9 mouse cellular contexts compared by ENCODE assay signal in the genomic region with DNA sequence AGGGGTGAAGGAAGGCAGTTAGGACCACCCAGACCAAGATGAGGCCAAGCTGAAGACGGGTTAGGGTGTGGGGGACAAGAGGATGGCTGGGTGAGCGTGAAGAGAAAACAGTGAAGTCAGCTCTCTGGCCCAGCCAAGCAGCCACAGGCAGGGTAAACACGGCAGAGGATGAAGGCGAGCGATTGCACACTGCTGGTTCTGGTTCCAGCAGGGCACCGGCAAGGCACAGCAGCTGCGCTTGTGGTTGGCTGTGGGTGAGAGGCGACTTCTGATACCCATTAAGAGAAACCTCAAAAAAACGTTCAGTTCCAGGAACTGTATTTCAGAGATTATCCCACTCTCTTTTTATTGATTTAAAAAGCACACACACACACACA. TPM values are rescaled to one million over a fixed set of nuclear protein-coding genes. Genes with fewer than 3 reads are reported as not detected.
DNase-seq lines count a peak whose midpoint lies in the region; ATAC-seq and TF ChIP-seq lines count a peak whose summit lies in the region.
"Had no signal": no experiment of that assay in that cellular context is flagged by ENCODE, and none has a peak within 500 bp of the region (broad histone marks: within the 10 kb centered on the region; RNA-seq: fewer than 3 reads in every experiment).

No protein-coding gene starts in this region.

- H3K4me2 ChIP-seq in midbrain, embryonic 12.5 days (replicated peaks): no peak overlapping the region
- H3K4me2 ChIP-seq in midbrain, embryonic 15.5 days: no peak overlapping the region
- H3K4me2 ChIP-seq in liver, postnatal 0 days (ENCODE audit: low read depth, low read length): peak overlapping the region; percentile 27

- DNase-seq in liver, postnatal 0 days: peak; percentile 72
- DNase-seq in thymus, postnatal 0 days (ENCODE audit: low spot score): peak; percentile 74
- no peak for DNase-seq in kidney, adult 9 months
- no peak for DNase-seq in left cerebral cortex, adult 18-20 months (ENCODE audit: low spot score in 2 of 2)
- DNase-seq in cerebellum, adult 8-10 months: no peak
- DNase-seq: heart, postnatal 36 days had no signal

- WGBS in midbrain, embryonic 12.5 days: 47% methylated on average over 9 of the region's 9 CpGs
- 54% methylated on average over 9 of the region's 9 CpGs for WGBS in midbrain, embryonic 15.5 days
- 12% methylated on average over 9 of the region's 9 CpGs for WGBS in liver, postnatal 0 days (ENCODE audit: insufficient replicate concordance)

- peak; percentile 75 for TF ChIP-seq EP300 in liver, postnatal 0 days (IDR thresholded peaks at IDR 0.05; ENCODE audit: low read depth)

- H3K36me3 ChIP-seq in midbrain, embryonic 12.5 days: no peaks in the 10 kb centered on the region
- H3K36me3 ChIP-seq in midbrain, embryonic 15.5 days (replicated peaks): no peaks in the 10 kb centered on the region
- H3K36me3 ChIP-seq in liver, postnatal 0 days (replicated peaks; ENCODE audit: insufficient read depth, low read length): no peaks in the 10 kb centered on the region

- 0 out of 2 replicates have a peak overlapping the region, but pooled peaks have one; percentile 10 for H3K27ac ChIP-seq in midbrain, embryonic 12.5 days (replicated peaks)
- no peak overlapping the region for H3K27ac ChIP-seq in midbrain, embryonic 15.5 days
- H3K27ac ChIP-seq in liver, postnatal 0 days (ENCODE audit: low read depth): peak overlapping the region; percentile 58

- no peaks in the 10 kb centered on the region for H3K9me3 ChIP-seq in midbrain, embryonic 12.5 days
- no peaks in the 10 kb centered on the region for H3K9me3 ChIP-seq in midbrain, embryonic 15.5 days
- H3K9me3 ChIP-seq in liver, postnatal 0 days (ENCODE audit: low read length): no peaks in the 10 kb centered on the region

- no peak overlapping the region for H3K4me3 ChIP-seq in midbrain, embryonic 12.5 days
- no peak overlapping the region for H3K4me3 ChIP-seq in midbrain, embryonic 15.5 days
- H3K4me3 ChIP-seq in liver, postnatal 0 days (ENCODE audit: low read depth, low read length): no peak overlapping the region

- H3K27me3 ChIP-seq in midbrain, embryonic 12.5 days: no peaks in the 10 kb centered on the region
- no peaks in the 10 kb centered on the region for H3K27me3 ChIP-seq in midbrain, embryonic 15.5 days (replicated peaks)
- no peaks in the 10 kb centered on the region for H3K27me3 ChIP-seq in liver, postnatal 0 days (ENCODE audit: insufficient read depth, low read length)

- no peak for TF ChIP-seq CTCF in liver, postnatal 0 days (IDR thresholded peaks at IDR 0.05; ENCODE audit: low read depth)

- peaks cover 34% of the 10 kb centered on the region for H3K4me1 ChIP-seq in midbrain, embryonic 12.5 days
- peaks cover 24% of the 10 kb centered on the region for H3K4me1 ChIP-seq in midbrain, embryonic 15.5 days
- H3K4me1 ChIP-seq in liver, postnatal 0 days (ENCODE audit: insufficient read depth): peaks cover 57% of the 10 kb centered on the region

- ATAC-seq in midbrain, embryonic 12.5 days (ENCODE audit: low FRiP score, low read depth): no peak
- no peak for ATAC-seq in midbrain, embryonic 15.5 days (replicated peaks)
- ATAC-seq in common myeloid progenitor, adult 5-6 weeks (replicated peaks; ENCODE audit: low read depth, poor library complexity, severe bottlenecking): peak; percentile 90
- peak; percentile 67 for ATAC-seq in liver, postnatal 0 days

- no peak overlapping the region for H3K9ac ChIP-seq in midbrain, embryonic 12.5 days (replicated peaks)
- H3K9ac ChIP-seq in midbrain, embryonic 15.5 days: no peak overlapping the region
- H3K9ac ChIP-seq in liver, postnatal 0 days (replicated peaks): no peak overlapping the region

RNA-seq across cellular contexts. Expression of a gene that starts 24.3 kb away (rescaled TPM):
- polyA plus RNA-seq in midbrain, embryonic 12.5 days (2016; fragmentation: Nextera tagmentation; extraction: Ambion mirVana): not detected in 2 replicates
- polyA plus RNA-seq in midbrain, embryonic 15.5 days (2015; fragmentation: Nextera tagmentation; extraction: Ambion mirVana): not detected in 2 replicates
- total RNA-seq in common myeloid progenitor, adult 5-6 weeks (2017): not detected in 2 replicates
- not detected in 2 replicates for polyA plus RNA-seq in liver, postnatal 0 days (2015; fragmentation: Nextera tagmentation; extraction: Ambion mirVana)
- polyA plus RNA-seq in thymus, postnatal 0 days (2015; fragmentation: Nextera tagmentation; extraction: Ambion mirVana): not detected in 2 replicates
- not detected for total RNA-seq in left cerebral cortex, adult 18-20 months (2021)
- total RNA-seq: heart, postnatal 36 days had no signal

RNA-seq across cellular contexts. Expression of a gene that starts 32.7 kb away (rescaled TPM):
- polyA plus RNA-seq in midbrain, embryonic 12.5 days (2016; fragmentation: Nextera tagmentation; extraction: Ambion mirVana): 0.18 and 0.24 TPM in 2 replicates
- 0.20 and 0.50 TPM in 2 replicates for polyA plus RNA-seq in midbrain, embryonic 15.5 days (2015; fragmentation: Nextera tagmentation; extraction: Ambion mirVana)
- 0.92 TPM in 1 of 2 replicates, not detected in the other for total RNA-seq in common myeloid progenitor, adult 5-6 weeks (2017)
- polyA plus RNA-seq in liver, postnatal 0 days (2015; fragmentation: Nextera tagmentation; extraction: Ambion mirVana): 0.81 and 1.0 TPM in 2 replicates
- 0.90 and 0.91 TPM in 2 replicates for polyA plus RNA-seq in thymus, postnatal 0 days (2015; fragmentation: Nextera tagmentation; extraction: Ambion mirVana)
- total RNA-seq in left cerebral cortex, adult 18-20 months (2021): not detected

Comparison
In these comparisons a context has a peak if more than half of its experiments do, and no peak if none do; other contexts are left out.
1. ATAC-seq: peak in common myeloid progenitor, adult 5-6 weeks (single experiment) and liver, postnatal 0 days (single experiment); none in midbrain, embryonic 12.5 days (single experiment) and midbrain, embryonic 15.5 days (single experiment).
2. DNase-seq: peak in liver, postnatal 0 days (single experiment) and thymus, postnatal 0 days (single experiment); none in kidney, adult 9 months (single experiment), left cerebral cortex, adult 18-20 months (0 of 2) and cerebellum, adult 8-10 months (single experiment).